Mouse (Mus musculus) midbrain, embryonic 14.5 days (tissue): ENCODE measurements around the gene Eif4g3. TPM values are rescaled to one million over a fixed set of nuclear protein-coding genes. Genes with fewer than 3 reads are reported as not detected.

Experiments
- ATAC-seq: fragments of 200-750 bp; cut with Nextera tagmentation; 2 replicates; pipeline ENCODE4 v1.8.0; 2017; ENCODE audit warnings: moderate number of reproducible peaks, moderate library complexity; ENCODE audit not compliant: low FRiP score, low TSS enrichment
- DNase-seq: peaks from one replicate; pipeline ENCODE4 v3.0.0-alpha.2; 2015
- H3K27ac ChIP-seq: fragments of 300-500 bp; sonication (generic); replicated peaks from 2 replicates; pipeline ENCODE4 v1.5.1; 2014; ENCODE audit warnings: mild to moderate bottlenecking, low read depth, low read length, moderate library complexity
- H3K27me3 ChIP-seq: fragments of 300-500 bp; sonication (generic); 2 replicates; pipeline ENCODE4 v1.6.1; 2014; ENCODE audit warnings: low read length, control low read depth, mixed read lengths; ENCODE audit not compliant: control insufficient read depth, insufficient read depth
- H3K36me3 ChIP-seq: fragments of 300-500 bp; sonication (generic); 2 replicates; pipeline ENCODE4 v1.6.1; 2014; ENCODE audit warnings: low read length, control low read depth; ENCODE audit not compliant: control insufficient read depth, insufficient read depth
- H3K4me1 ChIP-seq: fragments of 300-500 bp; sonication (generic); 2 replicates; pipeline ENCODE4 v1.6.1; 2014; ENCODE audit warnings: mild to moderate bottlenecking, antibody characterized with exemption, low read length, control low read depth; ENCODE audit not compliant: control insufficient read depth, insufficient read depth
- H3K4me2 ChIP-seq: fragments of 300-500 bp; sonication (generic); 2 replicates; pipeline ENCODE4 v1.6.1; 2014; ENCODE audit warnings: mild to moderate bottlenecking, low read length, moderate library complexity
- H3K4me3 ChIP-seq: fragments of 300-500 bp; sonication (generic); replicated peaks from 2 replicates; pipeline ENCODE4 v1.5.1; 2014; ENCODE audit warnings: low read depth, low read length
- H3K9ac ChIP-seq: fragments of 300-500 bp; sonication (generic); replicated peaks from 2 replicates; pipeline ENCODE4 v1.6.1; 2014; ENCODE audit warnings: mild to moderate bottlenecking, low read length, moderate library complexity
- H3K9me3 ChIP-seq: fragments of 300-500 bp; sonication (generic); 2 replicates; pipeline ENCODE4 v1.6.1; 2016; ENCODE audit warnings: low read length, control low read depth, mixed read lengths; ENCODE audit not compliant: control insufficient read depth
- whole genome bisulfite sequencing: fragments of 180-500 bp; shearing (Covaris S2); extraction: QIAGEN DNeasy Blood & Tissue Kit; methylation state at CpG from one replicate; pipeline ENCODE4 v1.1.7; 2014; 5-methylcytosine and 5-hydroxymethylcytosine counted together
- polyA plus RNA-seq: library from polyadenylated mRNA; unstranded; fragments of >200 nt; fragmentation: Nextera tagmentation; extraction: Ambion mirVana; gene quantifications from 2 replicates; pipeline ENCODE4 v1.2.1, GENCODE M21; 2014

Eif4g3 gene
- polyA plus RNA-seq, 1 experiment from 2014 or later: 63.0 TPM

GRCm38 (mm10) chr4:138169420-138169819 lies 176.6 kb downstream of the Eif4g3 start:
- Histone ChIP-seq H3K4me3 (no peak overlapping the region), H3K4me2 (no peak overlapping the region), H3K36me3 (peaks cover 86% of the 10 kb centered on the region), H3K27me3 (no peaks in the 10 kb centered on the region), H3K4me1 (no peaks in the 10 kb centered on the region), H3K9me3 (no peaks in the 10 kb centered on the region), H3K9ac (no peak overlapping the region), H3K27ac (no peak overlapping the region)
- ATAC-seq (no peak), DNase-seq (no peak)
- WGBS: 97% methylated on average over 4 of the region's 4 CpGs

DNA sequence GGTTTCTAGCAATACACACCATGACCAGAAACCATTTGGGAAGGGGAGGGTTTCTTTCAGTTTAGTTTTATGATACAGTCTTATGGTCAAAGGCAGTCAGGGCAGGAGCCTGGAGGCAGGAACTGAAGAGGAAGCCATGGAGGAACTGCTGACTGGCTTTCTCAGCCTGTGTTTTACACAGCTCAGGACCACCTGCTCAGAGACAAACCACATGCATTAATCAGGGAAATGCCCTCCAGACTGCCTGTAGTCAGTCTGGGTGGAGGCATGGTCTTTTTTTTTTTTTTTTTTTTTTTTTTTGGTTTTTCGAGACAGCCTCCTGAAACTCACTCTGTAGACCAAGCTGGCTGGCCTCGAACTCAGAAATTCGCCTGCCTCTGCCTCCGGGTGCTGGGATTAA lies 179.9 kb downstream of the Eif4g3 start:
- 89% methylated on average over 4 of the region's 4 CpGs for WGBS
- no peaks in the 10 kb centered on the region for H3K4me1 ChIP-seq
- ATAC-seq (no peak), DNase-seq (no peak)
- H3K36me3 ChIP-seq: peaks cover 89% of the 10 kb centered on the region
- H3K9me3 ChIP-seq: no peaks in the 10 kb centered on the region
- no peak overlapping the region for H3K4me3 ChIP-seq
- no peak overlapping the region for H3K27ac ChIP-seq
- H3K9ac ChIP-seq: no peak overlapping the region
- H3K27me3 ChIP-seq: no peaks in the 10 kb centered on the region
- H3K4me2 ChIP-seq: no peak overlapping the region

DNA sequence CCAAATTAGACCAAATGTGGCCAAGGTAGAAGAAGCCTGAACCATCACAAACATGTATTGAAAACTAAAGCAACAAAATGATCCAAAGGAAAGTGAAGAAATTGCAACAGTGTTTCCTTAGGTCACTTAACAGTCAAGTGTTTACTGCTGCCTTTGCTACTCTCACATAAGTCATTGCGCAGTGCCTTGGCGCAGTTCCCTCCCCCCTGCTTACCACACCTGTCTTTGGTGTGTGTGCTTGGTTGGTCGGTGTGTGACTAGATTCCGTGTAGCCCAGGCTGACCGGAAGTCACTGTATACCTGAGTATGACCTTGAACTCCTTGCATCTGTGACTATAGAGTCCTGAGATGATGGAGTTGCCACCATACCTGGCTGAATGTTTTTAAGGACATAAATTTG lies 186.6 kb downstream of the Eif4g3 start:
- Histone ChIP-seq H3K4me1 (no peaks in the 10 kb centered on the region), H3K27me3 (no peaks in the 10 kb centered on the region), H3K9ac (no peak overlapping the region), H3K36me3 (peaks cover 96% of the 10 kb centered on the region), H3K4me2 (no peak overlapping the region), H3K4me3 (no peak overlapping the region), H3K27ac (no peak overlapping the region), H3K9me3 (no peaks in the 10 kb centered on the region)
- ATAC-seq (no peak), DNase-seq (no peak)
- 94% methylated on average over 5 of the region's 5 CpGs for WGBS

DNA sequence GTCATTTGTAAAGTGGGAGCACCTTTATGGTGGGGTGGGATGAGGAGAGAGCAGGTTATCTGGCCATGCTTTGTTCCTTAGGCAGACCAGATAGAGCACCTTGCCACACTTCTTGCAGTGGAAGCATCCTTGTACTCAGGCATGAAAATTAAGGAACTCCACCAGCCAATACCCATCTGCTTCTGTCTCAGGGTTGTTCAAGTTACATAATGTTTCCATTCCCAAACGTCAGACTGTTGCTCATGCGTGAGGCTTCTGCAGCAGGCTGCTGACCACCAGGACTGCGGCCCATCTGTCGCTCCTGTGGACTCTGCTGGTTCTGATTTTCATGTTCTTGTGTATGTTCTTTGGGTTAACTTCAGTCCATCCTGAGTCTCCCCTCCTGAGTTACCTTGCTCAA lies 187.9 kb downstream of the Eif4g3 start:
- no peak overlapping the region for H3K4me3 ChIP-seq
- peaks cover 96% of the 10 kb centered on the region for H3K36me3 ChIP-seq

DNA sequence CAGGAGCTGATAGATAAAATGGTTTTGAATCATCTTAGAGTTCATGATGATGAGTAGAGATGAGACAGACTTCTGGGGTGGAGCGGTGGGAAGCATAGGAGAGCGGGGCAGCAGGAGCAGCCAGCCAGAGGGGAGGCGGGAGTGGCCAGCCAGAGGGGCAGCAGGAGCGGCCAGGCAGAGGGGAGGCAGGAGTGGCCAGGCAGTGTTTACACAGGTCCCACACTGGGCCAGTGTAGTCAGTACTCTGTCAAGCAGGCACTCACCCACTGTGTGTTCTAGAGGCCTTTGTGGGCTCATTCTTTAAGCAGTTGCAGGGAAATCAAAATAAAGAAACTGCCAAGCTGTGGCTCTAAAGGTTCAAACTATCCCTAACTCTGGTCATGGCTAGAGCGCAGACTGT lies 191.2 kb downstream of the Eif4g3 start:
- ATAC-seq: no peak
- Histone ChIP-seq H3K4me3 (no peak overlapping the region), H3K4me2 (no peak overlapping the region), H3K9ac (no peak overlapping the region), H3K27me3 (no peaks in the 10 kb centered on the region), H3K9me3 (no peaks in the 10 kb centered on the region), H3K36me3 (peaks cover 90% of the 10 kb centered on the region), H3K4me1 (no peaks in the 10 kb centered on the region), H3K27ac (no peak overlapping the region)
- 90% methylated on average over 5 of the region's 5 CpGs for WGBS
- no peak for DNase-seq

More for the DNA sequence above, 187.9 kb downstream of the Eif4g3 start:
- WGBS: 93% methylated on average over 4 of the region's 4 CpGs
- H3K9ac ChIP-seq: no peak overlapping the region
- no peaks in the 10 kb centered on the region for H3K4me1 ChIP-seq
- H3K4me2 ChIP-seq: no peak overlapping the region
- no peaks in the 10 kb centered on the region for H3K9me3 ChIP-seq
- DNase-seq (no peak), ATAC-seq (no peak)
- no peak overlapping the region for H3K27ac ChIP-seq
- H3K27me3 ChIP-seq: no peaks in the 10 kb centered on the region

GRCm38 (mm10) chr4:138184573-138184981 lies 191.8 kb downstream of the Eif4g3 start:
- WGBS: 95% methylated on average over 5 of the region's 5 CpGs
- Histone ChIP-seq H3K27ac (no peak overlapping the region), H3K4me1 (no peaks in the 10 kb centered on the region), H3K36me3 (peaks cover 90% of the 10 kb centered on the region), H3K27me3 (no peaks in the 10 kb centered on the region), H3K9me3 (no peaks in the 10 kb centered on the region), H3K4me2 (no peak overlapping the region), H3K4me3 (no peak overlapping the region), H3K9ac (no peak overlapping the region)
- no peak for ATAC-seq
- DNase-seq: no peak

DNA sequence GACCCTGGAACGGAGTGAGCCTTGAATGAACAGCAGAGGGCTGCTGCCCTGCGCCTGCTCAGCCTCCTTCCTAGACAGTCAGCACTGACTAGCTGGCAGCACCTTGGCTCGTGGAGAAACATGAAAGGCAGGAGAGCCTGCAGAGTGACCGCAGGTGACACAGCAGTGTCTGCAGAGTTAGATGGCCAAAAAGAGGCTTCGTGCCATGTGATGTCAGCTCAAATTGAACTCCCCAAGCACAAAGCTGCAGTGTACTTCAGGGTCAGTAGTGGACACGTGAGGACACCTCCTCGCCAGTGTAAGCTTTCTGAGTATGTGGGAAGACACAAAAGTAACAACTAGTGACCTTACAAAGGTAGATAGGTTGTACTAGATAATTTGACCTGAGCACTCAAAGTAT lies 193.1 kb downstream of the Eif4g3 start:
- 96% methylated on average over 7 of the region's 7 CpGs for WGBS
- Histone ChIP-seq H3K4me3 (no peak overlapping the region), H3K4me2 (no peak overlapping the region), H3K4me1 (no peaks in the 10 kb centered on the region), H3K9me3 (no peaks in the 10 kb centered on the region), H3K27ac (no peak overlapping the region), H3K9ac (no peak overlapping the region), H3K36me3 (peaks cover 90% of the 10 kb centered on the region), H3K27me3 (no peaks in the 10 kb centered on the region)
- DNase-seq (no peak), ATAC-seq (no peak)

DNA sequence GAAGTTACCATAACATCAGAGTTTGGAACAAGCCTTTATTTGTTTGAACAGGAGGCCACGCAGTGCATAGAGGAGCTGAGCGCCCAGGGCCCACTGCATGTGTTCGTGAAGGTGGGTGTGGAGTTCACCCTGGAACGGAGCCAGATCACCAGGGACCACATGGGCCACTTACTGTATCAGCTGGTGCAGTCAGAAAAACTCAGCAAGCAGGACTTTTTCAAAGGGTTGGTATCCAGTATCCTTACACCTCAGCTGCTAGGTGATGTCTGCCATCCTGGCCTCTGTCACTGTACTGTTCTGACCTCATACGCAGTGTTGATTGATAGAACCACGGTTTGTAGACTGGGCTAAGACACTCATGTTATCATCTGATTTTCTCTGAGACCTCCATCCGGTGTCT lies 195.2 kb downstream of the Eif4g3 start:
- H3K27ac ChIP-seq: no peak overlapping the region
- no peak overlapping the region for H3K9ac ChIP-seq
- no peak for DNase-seq
- 90% methylated on average over 7 of the region's 7 CpGs for WGBS
- no peak overlapping the region for H3K4me2 ChIP-seq
- ATAC-seq: no peak
- H3K4me3 ChIP-seq: no peak overlapping the region
- peaks cover 92% of the 10 kb centered on the region for H3K36me3 ChIP-seq
- H3K4me1 ChIP-seq: no peaks in the 10 kb centered on the region
- H3K27me3 ChIP-seq: no peaks in the 10 kb centered on the region
- no peaks in the 10 kb centered on the region for H3K9me3 ChIP-seq

DNA sequence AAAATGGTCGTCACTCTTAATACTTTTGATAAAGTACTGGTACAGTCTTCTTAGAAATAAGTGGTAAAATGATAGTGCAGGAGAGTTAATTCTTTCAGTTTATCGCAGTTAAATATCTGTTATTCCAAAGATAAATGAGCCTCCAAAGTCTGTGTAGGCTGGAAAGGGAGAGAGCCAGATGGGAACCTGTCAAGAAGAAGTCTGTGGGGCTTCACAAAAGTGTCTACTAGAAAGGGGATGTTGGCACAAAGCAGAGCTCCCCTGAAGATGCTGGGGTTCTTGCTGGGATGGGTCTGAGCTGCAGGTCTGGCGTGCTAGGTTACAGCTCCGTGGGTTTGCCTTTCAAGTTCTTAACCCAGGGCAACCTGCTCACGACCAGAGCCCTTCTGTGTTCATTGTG lies 199.7 kb downstream of the Eif4g3 start:
- Histone ChIP-seq H3K9me3 (no peaks in the 10 kb centered on the region), H3K4me2 (no peak overlapping the region), H3K4me3 (no peak overlapping the region), H3K4me1 (no peaks in the 10 kb centered on the region), H3K36me3 (peaks cover 97% of the 10 kb centered on the region), H3K27ac (no peak overlapping the region), H3K9ac (no peak overlapping the region), H3K27me3 (no peaks in the 10 kb centered on the region)
- 92% methylated on average over 5 of the region's 5 CpGs for WGBS
- no peak for ATAC-seq
- no peak for DNase-seq
